Mouse (Mus musculus) embryo, embryonic 11 days (tissue): Measurements from ENCODE around the gene Glt1d1.
"Not testable (repeated sequence)": the region's sequence is repeated elsewhere in the genome, so short reads cannot be mapped to it uniquely, and the experiment has no call there.

ENCODE experiments used
- DNase-seq: peaks from one replicate; pipeline ENCODE4 v3.0.0-alpha.2; 2015

Glt1d1 gene

GRCm38 (mm10) chr5:127703609-127704180, 71.6 kb downstream of the Glt1d1 start:
- DNase-seq, result no peak

GRCm38 (mm10) chr5:127705225-127705624, 73.2 kb downstream of the Glt1d1 start:
- DNase-seq, result no peak

DNA sequence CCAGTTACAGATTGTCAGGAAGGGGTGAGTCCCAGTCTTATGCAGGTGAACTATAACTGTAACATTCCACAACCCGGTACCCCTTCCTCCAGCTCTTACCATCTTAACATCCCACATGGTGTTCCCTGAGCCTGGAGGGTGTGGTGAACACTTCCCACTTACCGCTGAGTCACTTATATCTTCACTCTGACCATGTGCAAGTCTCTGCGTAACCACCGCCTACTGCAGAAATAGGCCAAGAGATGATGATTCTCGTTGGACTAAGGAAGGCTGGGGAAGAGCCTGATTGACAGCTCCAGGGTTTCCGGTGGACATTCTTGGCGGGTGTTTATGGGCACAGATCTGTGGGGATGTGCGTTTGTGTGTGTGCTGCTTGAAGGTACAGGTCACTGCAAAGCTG, 73.9 kb downstream of the Glt1d1 start:
- DNase-seq, result no peak

- no peak for DNase-seq
Measured at GRCm38 (mm10) chr5:127708143-127708542, 76.1 kb downstream of the Glt1d1 start.

- no peak for DNase-seq
Measured at GRCm38 (mm10) chr5:127714783-127715704, 83.0 kb downstream of the Glt1d1 start.

GRCm38 (mm10) chr5:127720591-127721379, 88.7 kb downstream of the Glt1d1 start:
- DNase-seq, result peak; percentile 85

DNA sequence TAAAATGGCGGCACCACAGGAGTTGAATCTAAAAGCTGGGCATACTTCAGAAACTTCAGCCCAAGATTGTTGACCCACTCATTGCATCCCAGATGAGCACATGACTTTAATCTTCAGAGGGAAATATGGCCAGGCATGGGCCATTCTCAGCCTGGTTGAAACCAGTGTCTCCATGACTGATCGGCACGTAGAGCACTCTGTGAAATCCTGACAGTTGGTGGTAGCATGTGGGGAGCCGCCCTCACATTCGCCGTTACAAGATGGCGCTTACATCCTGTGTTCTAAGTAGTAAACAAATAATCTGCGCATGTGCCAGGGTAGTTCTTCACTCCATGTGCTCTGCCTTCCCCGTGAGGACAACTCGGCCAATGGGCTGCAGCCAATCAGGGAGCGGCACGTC, 90.1 kb downstream of the Glt1d1 start:
- DNase-seq, result not testable (repeated sequence)

GRCm38 (mm10) chr5:127730351-127730750, 98.3 kb downstream of the Glt1d1 start:
- no peak for DNase-seq

DNA sequence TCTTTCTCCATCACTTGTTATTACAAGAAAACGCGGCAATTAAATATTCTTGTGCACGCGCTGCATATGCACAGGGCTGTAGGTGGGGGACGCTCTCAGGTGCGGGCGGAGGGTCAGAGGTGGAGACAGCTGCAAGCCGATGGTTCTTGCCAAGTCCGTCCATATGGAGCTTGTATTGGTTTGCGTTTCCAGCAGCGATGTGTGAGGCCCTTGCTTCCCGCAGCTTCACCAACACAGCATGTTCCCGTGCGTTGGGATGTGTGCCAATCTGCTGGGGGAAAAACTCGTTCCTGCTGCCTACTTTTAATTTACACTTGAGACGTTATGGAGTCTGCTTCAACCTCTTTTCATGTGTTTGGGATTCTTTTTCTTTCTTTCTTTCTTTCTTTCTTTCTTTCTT, 109.3 kb downstream of the Glt1d1 start:
- DNase-seq, result no peak

- not testable (repeated sequence) for DNase-seq
Measured at GRCm38 (mm10) chr5:127749540-127749939, 117.5 kb downstream of the Glt1d1 start.

- peak; percentile 55 for DNase-seq
Measured at GRCm38 (mm10) chr5:127751262-127751975, 119.4 kb downstream of the Glt1d1 start.

DNA sequence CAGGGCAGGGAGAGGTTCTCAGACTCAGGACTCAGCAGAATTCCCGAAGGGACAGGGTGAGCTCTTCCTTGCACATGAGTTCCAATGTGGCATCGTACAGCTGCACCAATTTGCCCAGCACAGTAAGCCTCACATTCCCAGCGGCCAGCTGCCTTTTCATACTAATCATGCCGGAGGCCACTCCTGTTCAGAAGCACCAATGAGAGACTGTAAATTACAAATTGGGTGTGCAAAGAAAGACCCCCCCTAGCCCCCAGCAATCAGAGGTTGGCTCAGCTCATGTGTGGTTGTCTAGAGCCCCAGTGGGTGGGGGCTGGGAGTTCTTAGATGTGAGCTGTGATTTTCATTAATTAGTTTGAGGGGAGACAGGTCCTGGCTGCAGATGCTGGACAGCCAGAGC, 123.5 kb downstream of the Glt1d1 start:
- DNase-seq, result no peak

DNA sequence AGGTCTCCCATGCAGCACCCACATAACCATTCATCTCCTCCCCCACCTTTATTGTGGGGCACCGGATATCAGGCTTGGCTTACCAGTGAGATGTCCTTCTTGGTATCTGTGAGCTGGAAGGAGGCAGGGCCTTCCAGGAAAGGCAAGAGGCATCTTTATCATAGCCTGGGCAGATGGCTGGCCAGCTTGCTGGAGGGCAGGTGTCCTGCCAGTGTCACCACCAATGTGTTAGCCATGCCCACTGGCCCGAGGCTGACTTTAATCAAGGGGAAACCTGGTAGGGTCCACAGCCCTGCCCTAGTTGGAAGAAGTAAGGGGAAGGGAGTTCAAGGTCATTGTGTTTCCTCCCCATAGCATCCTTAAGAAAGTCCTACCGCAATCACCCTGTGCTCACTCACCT, 123.9 kb downstream of the Glt1d1 start:
- DNase-seq, result no peak

DNA sequence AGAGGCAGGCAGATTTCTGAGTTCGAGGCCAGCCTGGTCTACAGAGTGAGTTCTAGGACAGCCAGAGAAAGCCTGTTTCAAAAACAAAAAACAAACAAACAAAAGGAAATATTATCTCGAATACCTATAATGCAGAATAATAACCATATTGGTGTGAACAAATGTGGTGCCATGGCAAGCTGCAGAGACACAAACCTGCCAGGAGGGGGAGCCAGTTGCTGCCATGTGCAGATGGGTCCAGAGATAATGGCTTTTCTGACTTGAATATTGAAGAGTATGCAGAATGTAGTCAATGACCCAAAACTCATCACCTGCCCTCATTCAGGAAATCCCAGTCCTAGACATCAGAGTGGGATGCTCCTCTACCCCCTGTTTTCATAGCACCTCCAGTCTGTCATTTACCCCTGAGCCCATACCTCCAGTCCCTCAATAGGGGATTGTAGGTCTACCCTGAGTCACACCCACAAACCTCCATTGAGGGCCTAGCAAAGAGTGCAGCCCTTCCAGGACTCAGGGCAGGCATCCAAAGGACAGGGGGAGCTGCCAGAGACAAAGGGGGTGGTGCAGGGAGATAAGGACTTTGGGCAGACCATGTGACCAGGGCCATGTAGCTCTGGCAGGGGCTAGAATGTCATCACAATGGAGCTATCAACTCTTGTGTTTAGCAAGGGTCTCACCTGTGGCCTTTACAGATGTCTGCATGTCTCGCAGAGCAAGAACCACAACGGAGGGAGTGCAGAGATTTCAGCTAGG, 124.8 kb downstream of the Glt1d1 start:
- no peak for DNase-seq

GRCm38 (mm10) chr5:127758576-127758975, 126.5 kb downstream of the Glt1d1 start:
- no peak for DNase-seq
